Mouse (Mus musculus): ENCODE data around the gene 1700010I14Rik. TPM values are rescaled to one million over a fixed set of nuclear protein-coding genes. Genes with fewer than 3 reads are reported as not detected.

The 1700010I14Rik gene
- polyA plus RNA-seq, 1 experiment from 2014 or later: 0.74 TPM

GRCm38 (mm10) chr17:9052441-9052980 lies 64.4 kb downstream of the 1700010I14Rik start:
- no peaks in the 10 kb centered on the region for H3K4me1 ChIP-seq (replicated peaks; ENCODE audit: control insufficient read depth, insufficient read depth)
- no peak overlapping the region for H3K4me3 ChIP-seq (ENCODE audit: low read depth, low read length)
- ATAC-seq (ENCODE audit: low FRiP score, low TSS enrichment) (no peak), DNase-seq (ENCODE audit: low spot score) (no peak)
- no peaks in the 10 kb centered on the region for H3K9me3 ChIP-seq (ENCODE audit: control insufficient read depth, low read length)
- no peak overlapping the region for H3K4me2 ChIP-seq (replicated peaks; ENCODE audit: low read depth)
- no peak overlapping the region for H3K9ac ChIP-seq (ENCODE audit: low read length)
- no peak overlapping the region for H3K27ac ChIP-seq (replicated peaks)
- 78% methylated on average over 13 of the region's 13 CpGs for WGBS
- no peaks in the 10 kb centered on the region for H3K36me3 ChIP-seq (ENCODE audit: control insufficient read depth, insufficient read depth, low read length)
- no peaks in the 10 kb centered on the region for H3K27me3 ChIP-seq (ENCODE audit: control insufficient read depth, insufficient read depth, low read length)
- TF ChIP-seq CTCF (IDR thresholded peaks at IDR 0.05; ENCODE audit: low read depth): no peak
- no peak for TF ChIP-seq EP300 (optimal IDR thresholded peaks at IDR 0.05)

GRCm38 (mm10) chr17:9059360-9059932 lies 71.3 kb downstream of the 1700010I14Rik start:
- Histone ChIP-seq H3K36me3 (ENCODE audit: control insufficient read depth, insufficient read depth, low read length) (no peaks in the 10 kb centered on the region), H3K27ac (replicated peaks) (no peak overlapping the region), H3K9ac (ENCODE audit: low read length) (no peak overlapping the region), H3K9me3 (ENCODE audit: control insufficient read depth, low read length) (no peaks in the 10 kb centered on the region), H3K4me2 (replicated peaks; ENCODE audit: low read depth) (no peak overlapping the region), H3K4me3 (ENCODE audit: low read depth, low read length) (no peak overlapping the region), H3K27me3 (ENCODE audit: control insufficient read depth, insufficient read depth, low read length) (no peaks in the 10 kb centered on the region), H3K4me1 (replicated peaks; ENCODE audit: control insufficient read depth, insufficient read depth) (no peaks in the 10 kb centered on the region)
- DNase-seq (ENCODE audit: low spot score): no peak
- ATAC-seq (ENCODE audit: low FRiP score, low TSS enrichment): no peak
- TF ChIP-seq CTCF (IDR thresholded peaks at IDR 0.05; ENCODE audit: low read depth) (no peak), EP300 (optimal IDR thresholded peaks at IDR 0.05) (no peak)
- WGBS: 57% methylated on average over 8 of the region's 8 CpGs

Data from stomach, postnatal 0 days (tissue).